Mouse (Mus musculus) brain, embryonic 14.5 days (tissue): ENCODE measurements at regions not wholly inside any gene's neighbourhood (a gene's known extent, or its start where the extent isn't known, plus 50 kb on each side); places are given as distances from the start of the nearest gene placed in this dataset.

ENCODE experiments used
- CTCF ChIP-seq: fragments of 200-500 bp; IDR thresholded peaks from 2 replicates; pipeline ENCODE4 v1.5.1; 2012; ENCODE audit warnings: inconsistent platforms, mild to moderate bottlenecking, moderate library complexity, borderline replicate concordance; ENCODE audit not compliant: insufficient read depth, insufficient read length; ENCODE audit errors: extremely low read depth
- POLR2A ChIP-seq: fragments of 200-500 bp; IDR thresholded peaks from 2 replicates; pipeline ENCODE4 v1.6.1; 2012; ENCODE audit warnings: mild to moderate bottlenecking, inconsistent platforms, borderline replicate concordance; ENCODE audit not compliant: poor library complexity, insufficient read depth, insufficient read length, severe bottlenecking; ENCODE audit errors: extremely low read depth

GRCm38 (mm10) chr4:31566834-31567233 lies 397.1 kb upstream of the Map3k7 start:
- TF ChIP-seq POLR2A (no peak), CTCF (no peak)
